Mouse (Mus musculus) testis, adult 10 weeks (tissue): ENCODE results near the gene Hist2h2aa1. TPM values are rescaled to one million over a fixed set of nuclear protein-coding genes. Genes with fewer than 3 reads are reported as not detected.

Experiments
- polyA plus RNA-seq: library from polyadenylated mRNA; stranded (reverse); fragments of 350-450 nt; fragmentation: Illumina TruSeq; extraction: RNeasy Lipid Tissue Mini Kit (QIAGEN cat#74804); gene quantifications from one replicate; pipeline ENCODE4 v1.2.3, GENCODE M21; 2014; ENCODE audit warnings: low read depth, low replicate concordance

The Hist2h2aa1 gene
- not detected for polyA plus RNA-seq

GRCm38 (mm10) chr3:96245003-96245886, at the start of gene Hist2h2aa1:
Gene Hist2h2aa1, plus strand, starts transcription at chr3:96245497.

GRCm38 (mm10) chr3:96219661-96220130, 25.6 kb upstream of the Hist2h2aa1 start, which contains the start of the genes Bola1 and Hist2h2ab:
Gene Bola1, minus strand, starts transcription at chr3:96219709.
Gene Hist2h2ab, plus strand, starts transcription at chr3:96219865.

GRCm38 (mm10) chr3:96220765-96221639, 24.3 kb upstream of the Hist2h2aa1 start, which contains the start of the genes Hist2h2ac and Hist2h2be:
Gene Hist2h2ac, minus strand, starts transcription at chr3:96220880.
Gene Hist2h2be, plus strand, starts transcription at chr3:96221119.

GRCm38 (mm10) chr3:96238954-96239793, 6.1 kb upstream of the Hist2h2aa1 start, which contains the start of gene Hist2h3c2:
Gene Hist2h3c2, minus strand, starts transcription at chr3:96239127.

GRCm38 (mm10) chr3:96239949-96240798, 5.1 kb upstream of the Hist2h2aa1 start, which contains the start of gene Hist2h2aa2:
Gene Hist2h2aa2, minus strand, starts transcription at chr3:96240276.

GRCm38 (mm10) chr3:96246427-96246856, 1.1 kb downstream of the Hist2h2aa1 start, which contains the start of gene Hist2h3c1:
Gene Hist2h3c1, plus strand, starts transcription at chr3:96246685.

GRCm38 (mm10) chr3:96262979-96263550, 17.8 kb downstream of the Hist2h2aa1 start, which contains the start of gene Hist2h4:
Gene Hist2h4, minus strand, starts transcription at chr3:96263311.

GRCm38 (mm10) chr3:96268051-96268775, 22.9 kb downstream of the Hist2h2aa1 start, which contains the start of gene Hist2h3b:
Gene Hist2h3b, plus strand, starts transcription at chr3:96268654.

GRCm38 (mm10) chr3:96269511-96270474, 24.5 kb downstream of the Hist2h2aa1 start, which contains the start of gene Hist2h2bb:
Gene Hist2h2bb, plus strand, starts transcription at chr3:96269752.

GRCm38 (mm10) chr3:96293787-96294186, 48.5 kb downstream of the Hist2h2aa1 start, which contains the start of gene Fcgr1:
Gene Fcgr1, minus strand, starts transcription at chr3:96293969.

Other genes with a start within 250 kb of the Hist2h2aa1 start
- gene Plekho1, start 249.5 kb upstream of the Hist2h2aa1 start, polyA plus RNA-seq, result 8.6 TPM
- gene Vps45, start 187.0 kb upstream of the Hist2h2aa1 start, polyA plus RNA-seq, result 15.0 TPM
- gene Otud7b, start 141.0 kb upstream of the Hist2h2aa1 start, polyA plus RNA-seq, result 27.4 TPM
- gene Mtmr11, start 83.5 kb upstream of the Hist2h2aa1 start, polyA plus RNA-seq, result 0.57 TPM
- 27.1 TPM for gene Sf3b4, start 73.2 kb upstream of the Hist2h2aa1 start, polyA plus RNA-seq
- 0.14 TPM for gene Sv2a, start 64.3 kb upstream of the Hist2h2aa1 start, polyA plus RNA-seq
- 3.8 TPM for gene Bola1, start 25.8 kb upstream of the Hist2h2aa1 start, polyA plus RNA-seq
- not detected for gene Hist2h2ab, start 25.6 kb upstream of the Hist2h2aa1 start, polyA plus RNA-seq
- gene Hist2h2ac, start 24.6 kb upstream of the Hist2h2aa1 start, polyA plus RNA-seq, result not detected
- 20.2 TPM for gene Hist2h2be, start 24.4 kb upstream of the Hist2h2aa1 start, polyA plus RNA-seq
- gene Hist2h3c2, start 6.4 kb upstream of the Hist2h2aa1 start, polyA plus RNA-seq, result 2.0 TPM
- gene Hist2h2aa2, start 5.2 kb upstream of the Hist2h2aa1 start, polyA plus RNA-seq, result not detected
- gene Hist2h3c1, start 1.2 kb downstream of the Hist2h2aa1 start, polyA plus RNA-seq, result 12.5 TPM
- gene Hist2h4, start 17.8 kb downstream of the Hist2h2aa1 start, polyA plus RNA-seq, result not detected
- not detected for gene Hist2h3b, start 23.2 kb downstream of the Hist2h2aa1 start, polyA plus RNA-seq
- gene Hist2h2bb, start 24.3 kb downstream of the Hist2h2aa1 start, polyA plus RNA-seq, result not detected
- 0.39 TPM for gene Fcgr1, start 48.5 kb downstream of the Hist2h2aa1 start, polyA plus RNA-seq
- 3.0 TPM for gene BC107364, start 206.8 kb downstream of the Hist2h2aa1 start, polyA plus RNA-seq